12 mouse cellular contexts compared by ENCODE assay signal in the genomic region with DNA sequence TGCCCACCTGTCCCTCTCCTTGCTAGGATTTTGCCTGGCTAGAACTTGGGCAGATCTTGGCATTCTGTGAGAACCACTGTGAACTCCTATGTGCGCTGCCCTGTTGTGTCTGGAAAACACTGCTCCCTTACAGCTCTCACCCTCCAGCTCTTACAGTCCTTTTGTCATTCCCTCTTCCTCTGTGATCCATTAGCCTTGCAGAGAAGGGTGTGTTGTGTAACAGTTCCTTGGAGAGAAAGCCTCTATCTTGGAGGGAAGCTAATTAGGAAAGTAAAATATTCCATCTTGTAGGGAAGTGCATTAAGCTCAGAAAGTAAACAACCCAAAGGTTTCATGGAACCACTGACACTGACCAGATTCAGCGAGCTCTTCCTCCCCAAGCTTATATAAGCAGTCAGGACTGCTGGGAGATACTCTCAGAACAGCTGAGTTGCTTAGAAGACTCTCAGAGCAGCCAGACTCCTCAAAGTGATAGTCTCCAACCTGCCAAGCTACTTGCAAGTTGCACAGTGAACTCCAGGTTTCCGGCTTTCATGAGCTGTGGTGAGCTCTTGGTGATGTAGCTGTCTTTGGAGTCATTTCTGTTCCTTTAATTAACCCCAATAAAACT.
"Had no signal": no experiment of that assay in that cellular context is flagged by ENCODE, and none has a peak within 500 bp of the region (broad histone marks: within the 10 kb centered on the region; RNA-seq: fewer than 3 reads in every experiment).

No protein-coding gene starts in this region.

- DNase-seq: kidney, adult 8-10 months; kidney, postnatal 25 days; layer of hippocampus, adult 9-11 months; layer of hippocampus, postnatal 36 days; liver, embryonic 13.5 days; lung, adult 18-20 months; right cerebral cortex, adult 18-20 months; right cerebral cortex, postnatal 25 days; thymus, postnatal 4 days had no signal

- H3K9me3 ChIP-seq: limb, embryonic 12.5 days; liver, embryonic 13.5 days; midbrain, embryonic 13.5 days had no signal

- H3K27ac ChIP-seq: limb, embryonic 12.5 days; liver, embryonic 13.5 days; midbrain, embryonic 13.5 days had no signal

- H3K9ac ChIP-seq: limb, embryonic 12.5 days; liver, embryonic 13.5 days; midbrain, embryonic 13.5 days had no signal

- H3K4me2 ChIP-seq: limb, embryonic 12.5 days; liver, embryonic 13.5 days; midbrain, embryonic 13.5 days had no signal

- H3K4me3 ChIP-seq: limb, embryonic 12.5 days; liver, embryonic 13.5 days; midbrain, embryonic 13.5 days had no signal

- ATAC-seq: intestine, postnatal 0 days; midbrain, embryonic 13.5 days had no signal

- H3K4me1 ChIP-seq: limb, embryonic 12.5 days; liver, embryonic 13.5 days; midbrain, embryonic 13.5 days had no signal

- H3K36me3 ChIP-seq: liver, embryonic 13.5 days; midbrain, embryonic 13.5 days had no signal

- H3K27me3 ChIP-seq: limb, embryonic 12.5 days; liver, embryonic 13.5 days; midbrain, embryonic 13.5 days had no signal
